Mouse (Mus musculus) MEL (cell line): ENCODE measurements at regions not wholly inside any gene's neighbourhood (a gene's known extent, or its start where the extent isn't known, plus 50 kb on each side); places are given as distances from the start of the nearest gene placed in this dataset.

Experiments used
- DNase-seq: peaks from one replicate; pipeline ENCODE4 v3.0.0; 2011; ENCODE audit warnings: low read depth, low spot score
- H3K27ac ChIP-seq: 2 replicates; pipeline ENCODE4 v1.5.1; 2012; ENCODE audit warnings: low read depth, mild to moderate bottlenecking, control low read depth, low read length, moderate library complexity; ENCODE audit not compliant: control insufficient read depth
- H3K27me3 ChIP-seq, 2 experiments: fragments of 150-350 bp in 1 of 2; sonication (generic) in 1 of 2; 2 replicates each; pipeline ENCODE4 v1.6.1; 2012; ENCODE audit warnings: low read length in 2 of 2, mild to moderate bottlenecking in 2 of 2, improper control_type of control experiment in 1 of 2, moderate library complexity in 1 of 2; ENCODE audit not compliant: insufficient read depth in 2 of 2, control insufficient read depth in 1 of 2
- H3K36me3 ChIP-seq, 2 experiments: 2 replicates each; pipeline ENCODE4 v1.6.1; 2012 to 2014; ENCODE audit warnings: low read length in 2 of 2, improper control_type of control experiment in 1 of 2, inconsistent platforms in 1 of 2, mild to moderate bottlenecking in 1 of 2; ENCODE audit not compliant: insufficient read depth in 2 of 2, control insufficient read depth in 1 of 2
- H3K4me1 ChIP-seq, 2 experiments: fragments of 150-350 bp in 1 of 2; sonication (generic) in 1 of 2; 2 replicates each; pipeline ENCODE4 v1.6.1; 2012; ENCODE audit warnings: low read length in 2 of 2, improper control_type of control experiment in 1 of 2, mild to moderate bottlenecking in 1 of 2; ENCODE audit not compliant: insufficient read depth in 2 of 2, control insufficient read depth in 1 of 2
- H3K4me3 ChIP-seq, 2 experiments: fragments of 150-350 bp in 1 of 2; sonication (generic) in 1 of 2; 2 replicates each; pipeline ENCODE4 v1.5.1; 2012; ENCODE audit warnings: low read depth in 2 of 2, low read length in 2 of 2, mild to moderate bottlenecking in 2 of 2, moderate library complexity in 2 of 2, control low read depth in 1 of 2, improper control_type of control experiment in 1 of 2; ENCODE audit not compliant: control insufficient read depth in 1 of 2, insufficient read depth in 1 of 2
- H3K79me2 ChIP-seq: 2 replicates; pipeline ENCODE4 v1.6.1; 2012; ENCODE audit warnings: mild to moderate bottlenecking, low read length, moderate library complexity; ENCODE audit not compliant: control insufficient read depth, poor library complexity, insufficient read depth
- H3K9ac ChIP-seq: 2 replicates; pipeline ENCODE4 v1.6.1; 2012; ENCODE audit warnings: low read depth, mild to moderate bottlenecking, control low read depth, low read length, moderate library complexity; ENCODE audit not compliant: control insufficient read depth, poor library complexity, severe bottlenecking
- H3K9me3 ChIP-seq: fragments of 150-350 bp; sonication (generic); replicated peaks from 2 replicates; pipeline ENCODE4 v1.6.1; 2012; ENCODE audit warnings: mild to moderate bottlenecking, low read length, improper control_type of control experiment, moderate library complexity; ENCODE audit not compliant: insufficient read depth
- CHD2 ChIP-seq: IDR thresholded peaks from 2 replicates; pipeline ENCODE4 v1.6.1; 2011; ENCODE audit warnings: low read length, improper control_type of control experiment
- CTCF ChIP-seq, 3 experiments: IDR thresholded peaks in 2 of 3; conservative IDR thresholded peaks in 1 of 3; 2 replicates each; pipeline ENCODE4 v1.5.1; 2011 to 2012; ENCODE audit warnings: low read length in 3 of 3, low read depth in 2 of 3, mild to moderate bottlenecking in 2 of 3, improper control_type of control experiment in 1 of 3, inconsistent platforms in 1 of 3, mixed read lengths in 1 of 3, moderate library complexity in 1 of 3; ENCODE audit not compliant: control insufficient read depth in 1 of 3, insufficient read depth in 1 of 3, poor library complexity in 1 of 3, severe bottlenecking in 1 of 3
- E2F4 ChIP-seq: IDR thresholded peaks from 2 replicates; pipeline ENCODE4 v1.6.1; 2011; ENCODE audit warnings: low read depth, low read length, improper control_type of control experiment, borderline replicate concordance
- ELF1 ChIP-seq: IDR thresholded peaks from 2 replicates; pipeline ENCODE4 v1.6.1; 2014; ENCODE audit warnings: low read depth, mild to moderate bottlenecking, inconsistent platforms, low read length, improper control_type of control experiment, moderate library complexity
- EP300 ChIP-seq, 2 experiments: IDR thresholded peaks; 2 replicates each; pipeline ENCODE4 v1.6.1; 2011; ENCODE audit warnings: improper control_type of control experiment in 2 of 2, low read length in 2 of 2, low read depth in 1 of 2, mild to moderate bottlenecking in 1 of 2
- GABPA ChIP-seq: IDR thresholded peaks from 2 replicates; pipeline ENCODE4 v1.6.1; 2012; ENCODE audit warnings: low read depth, mild to moderate bottlenecking, inconsistent platforms, low read length, improper control_type of control experiment, moderate library complexity
- GATA1 ChIP-seq: IDR thresholded peaks from 2 replicates; pipeline ENCODE4 v1.6.1; 2011; ENCODE audit warnings: low read depth, low read length, improper control_type of control experiment
- JUND ChIP-seq: IDR thresholded peaks from 2 replicates; pipeline ENCODE4 v1.6.1; 2011; ENCODE audit warnings: low read depth, mild to moderate bottlenecking, improper control_type of control experiment, low read length
- MAX ChIP-seq: IDR thresholded peaks from 2 replicates; pipeline ENCODE4 v1.6.1; 2011; ENCODE audit warnings: low read length, improper control_type of control experiment
- MEF2A ChIP-seq: IDR thresholded peaks from 2 replicates; pipeline ENCODE4 v1.6.1; 2014; ENCODE audit warnings: low read depth, mild to moderate bottlenecking, inconsistent platforms, low read length, improper control_type of control experiment; ENCODE audit not compliant: poor library complexity, insufficient replicate concordance, severe bottlenecking; ENCODE audit errors: extremely low read depth
- NRF1 ChIP-seq: IDR thresholded peaks from 2 replicates; pipeline ENCODE4 v1.6.1; 2014; ENCODE audit warnings: low read depth, mild to moderate bottlenecking, inconsistent platforms, low read length, improper control_type of control experiment, moderate library complexity; ENCODE audit not compliant: poor library complexity, insufficient read depth, severe bottlenecking
- POLR2A ChIP-seq, 2 experiments: IDR thresholded peaks; 2 replicates each; pipeline ENCODE4 v1.6.1; 2011 to 2012; ENCODE audit warnings: low read length in 2 of 2, mild to moderate bottlenecking in 2 of 2, control low read depth in 1 of 2, improper control_type of control experiment in 1 of 2, low read depth in 1 of 2, moderate library complexity in 1 of 2; ENCODE audit not compliant: control insufficient read depth in 1 of 2, insufficient read depth in 1 of 2, poor library complexity in 1 of 2
- RCOR1 ChIP-seq: IDR thresholded peaks from 2 replicates; pipeline ENCODE4 v1.6.1; 2012; ENCODE audit warnings: low read depth, mild to moderate bottlenecking, inconsistent platforms, low read length, improper control_type of control experiment
- UBTF ChIP-seq: IDR thresholded peaks from 2 replicates; pipeline ENCODE4 v1.6.1; 2012; ENCODE audit warnings: low read depth, mild to moderate bottlenecking, inconsistent platforms, low read length, improper control_type of control experiment, moderate library complexity, borderline replicate concordance; ENCODE audit not compliant: insufficient read depth
- USF2 ChIP-seq, 2 experiments: IDR thresholded peaks; 2 replicates each; pipeline ENCODE4 v1.6.1; 2011 to 2012; ENCODE audit warnings: improper control_type of control experiment in 2 of 2, low read length in 2 of 2, borderline replicate concordance in 1 of 2, inconsistent platforms in 1 of 2, low read depth in 1 of 2, mild to moderate bottlenecking in 1 of 2; ENCODE audit not compliant: insufficient read depth in 1 of 2
- ZC3H11A ChIP-seq: IDR thresholded peaks from 2 replicates; pipeline ENCODE4 v1.6.1; 2012; ENCODE audit warnings: low read depth, mild to moderate bottlenecking, inconsistent platforms, low read length, improper control_type of control experiment
- ZNF384 ChIP-seq: IDR thresholded peaks from 2 replicates; pipeline ENCODE4 v1.6.1; 2012; ENCODE audit warnings: low read depth, mild to moderate bottlenecking, inconsistent platforms, low read length, improper control_type of control experiment

GRCm38 (mm10) chr9:41583276-41583675, 421.8 kb upstream of the Ubash3b start:
- no peak for TF ChIP-seq GATA1
- H3K4me1 ChIP-seq = no peaks in the 10 kb centered on the region
- no peaks in the 10 kb centered on the region for H3K36me3 ChIP-seq
- no peak for DNase-seq
- H3K9me3 ChIP-seq = no peaks in the 10 kb centered on the region
- H3K79me2 ChIP-seq = no peaks in the 10 kb centered on the region
- H3K27ac ChIP-seq = no peak overlapping the region
- H3K27me3 ChIP-seq = no peaks in the 10 kb centered on the region
- H3K9ac ChIP-seq = no peak overlapping the region
- no peak overlapping the region for H3K4me3 ChIP-seq

- H3K27me3 ChIP-seq = no peaks in the 10 kb centered on the region
- H3K4me1 ChIP-seq = no peaks in the 10 kb centered on the region
- no peaks in the 10 kb centered on the region for H3K9me3 ChIP-seq
- TF ChIP-seq ELF1 (no peak), RCOR1 (no peak), ZNF384 (no peak), UBTF (no peak), E2F4 (no peak), EP300 (IDR thresholded peaks at IDR 0.05; ENCODE audit: low read depth in 1 of 2, low read length in 2 of 2) (no peak), POLR2A (IDR thresholded peaks at IDR 0.05; ENCODE audit: control insufficient read depth in 1 of 2, insufficient read depth in 1 of 2, low read depth in 1 of 2, low read length in 2 of 2, poor library complexity in 1 of 2) (no peak), USF2 (IDR thresholded peaks at IDR 0.05; ENCODE audit: borderline replicate concordance in 1 of 2, insufficient read depth in 1 of 2, low read depth in 1 of 2, low read length in 2 of 2) (no peak), CTCF (IDR thresholded peaks at IDR 0.05 in 2 of 3, conservative IDR thresholded peaks at IDR 0.05 in 1 of 3; ENCODE audit: control insufficient read depth in 1 of 3, insufficient read depth in 1 of 3, low read depth in 2 of 3, low read length in 3 of 3, poor library complexity in 1 of 3, severe bottlenecking in 1 of 3) (no peak), JUND (no peak), MEF2A (no peak), GATA1 (no peak)
- TF ChIP-seq, all 39 proteins: peak for 0
- Histone ChIP-seq H3K36me3 (no peaks in the 10 kb centered on the region), H3K79me2 (no peaks in the 10 kb centered on the region), H3K4me3 (no peak overlapping the region), H3K9ac (no peak overlapping the region), H3K27ac (no peak overlapping the region)
- DNase-seq = no peak
Observed at GRCm38 (mm10) chr9:41582711-41583236, 421.3 kb upstream of the Ubash3b start.

GRCm38 (mm10) chr9:41582171-41582570, 420.7 kb upstream of the Ubash3b start:
- no peak for DNase-seq
- Histone ChIP-seq H3K27ac (no peak overlapping the region), H3K36me3 (no peaks in the 10 kb centered on the region), H3K9ac (no peak overlapping the region), H3K9me3 (no peaks in the 10 kb centered on the region), H3K27me3 (no peaks in the 10 kb centered on the region), H3K79me2 (no peaks in the 10 kb centered on the region), H3K4me3 (no peak overlapping the region), H3K4me1 (no peaks in the 10 kb centered on the region)
- no peak for TF ChIP-seq CHD2
- TF ChIP-seq GABPA = no peak
- no peak for TF ChIP-seq ZNF384
- TF ChIP-seq USF2 (IDR thresholded peaks at IDR 0.05; ENCODE audit: borderline replicate concordance in 1 of 2, insufficient read depth in 1 of 2, low read depth in 1 of 2, low read length in 2 of 2) = no peak
- TF ChIP-seq MAX = no peak
- TF ChIP-seq UBTF = no peak
- no peak for TF ChIP-seq NRF1
- TF ChIP-seq ZC3H11A = no peak
